Mouse (Mus musculus): Measurements from ENCODE around the gene Slc37a4.
A peak's percentile ranks its signal among the peaks of the same experiment; 100 is the strongest.
"Not testable (repeated sequence)": the region's sequence is repeated elsewhere in the genome, so short reads cannot be mapped to it uniquely, and the experiment has no call there.

The Slc37a4 gene

GRCm38 (mm10) chr9:44396684-44397411 lies at the start of gene Slc37a4:
TSS of gene Slc37a4 (plus strand) at chr9:44396852.
- DNase-seq (ENCODE audit: low spot score): peak; percentile 74

GRCm38 (mm10) chr9:44347166-44347565 lies 49.5 kb upstream of the Slc37a4 start:
- no peak for DNase-seq (ENCODE audit: low spot score)

- DNase-seq (ENCODE audit: low spot score): no peak
Measured at GRCm38 (mm10) chr9:44347621-44348020, 49.0 kb upstream of the Slc37a4 start.

GRCm38 (mm10) chr9:44348546-44348945 lies 48.1 kb upstream of the Slc37a4 start:
- no peak for DNase-seq (ENCODE audit: low spot score)

- DNase-seq (ENCODE audit: low spot score): no peak
Measured at GRCm38 (mm10) chr9:44351396-44351795, 45.3 kb upstream of the Slc37a4 start.

- DNase-seq (ENCODE audit: low spot score): no peak
Measured at GRCm38 (mm10) chr9:44352337-44352736, 44.3 kb upstream of the Slc37a4 start.

- DNase-seq (ENCODE audit: low spot score): no peak
Measured at GRCm38 (mm10) chr9:44353142-44353541, 43.5 kb upstream of the Slc37a4 start.

- DNase-seq (ENCODE audit: low spot score): no peak
Measured at GRCm38 (mm10) chr9:44357207-44357606, 39.4 kb upstream of the Slc37a4 start.

GRCm38 (mm10) chr9:44361190-44361917 lies 35.3 kb upstream of the Slc37a4 start, which contains the start of gene Vps11:
TSS of gene Vps11 (minus strand) at chr9:44361670.
- DNase-seq (ENCODE audit: low spot score): peak; percentile 95

- not testable (repeated sequence) for DNase-seq (ENCODE audit: low spot score)
Measured at GRCm38 (mm10) chr9:44361931-44362330, 34.7 kb upstream of the Slc37a4 start.

- DNase-seq (ENCODE audit: low spot score): no peak
Measured at GRCm38 (mm10) chr9:44364480-44364879, 32.2 kb upstream of the Slc37a4 start.

GRCm38 (mm10) chr9:44373386-44373785 lies 23.3 kb upstream of the Slc37a4 start:
- no peak for DNase-seq (ENCODE audit: low spot score)

GRCm38 (mm10) chr9:44376141-44376540 lies 20.5 kb upstream of the Slc37a4 start:
- no peak for DNase-seq (ENCODE audit: low spot score)

- DNase-seq (ENCODE audit: low spot score): not testable (repeated sequence)
Measured at GRCm38 (mm10) chr9:44377335-44377734, 19.3 kb upstream of the Slc37a4 start.

- no peak for DNase-seq (ENCODE audit: low spot score)
Measured at GRCm38 (mm10) chr9:44378153-44378730, 18.4 kb upstream of the Slc37a4 start.

- peak; percentile 98 for DNase-seq (ENCODE audit: low spot score)
Measured at GRCm38 (mm10) chr9:44379054-44379834, 17.4 kb upstream of the Slc37a4 start, which contains the start of gene Hyou1. TSS of gene Hyou1 (plus strand) at chr9:44379490.

- DNase-seq (ENCODE audit: low spot score): no peak
Measured at GRCm38 (mm10) chr9:44379862-44380261, 16.8 kb upstream of the Slc37a4 start.

GRCm38 (mm10) chr9:44384596-44384995 lies 12.1 kb upstream of the Slc37a4 start:
- DNase-seq (ENCODE audit: low spot score): no peak

GRCm38 (mm10) chr9:44387221-44387620 lies 9.4 kb upstream of the Slc37a4 start:
- no peak for DNase-seq (ENCODE audit: low spot score)

GRCm38 (mm10) chr9:44389273-44389672 lies 7.4 kb upstream of the Slc37a4 start:
- no peak for DNase-seq (ENCODE audit: low spot score)

- DNase-seq (ENCODE audit: low spot score): peak; percentile 48
Measured at GRCm38 (mm10) chr9:44391466-44391865, 5.2 kb upstream of the Slc37a4 start.

GRCm38 (mm10) chr9:44398087-44398486 lies 1.4 kb downstream of the Slc37a4 start:
- no peak for DNase-seq (ENCODE audit: low spot score)
